Mouse (Mus musculus) gastrocnemius, adult 2 months (tissue): ENCODE results near the gene Ubash3b. TPM values are rescaled to one million over a fixed set of nuclear protein-coding genes. Genes with fewer than 3 reads are reported as not detected.
A peak's percentile ranks its signal among the peaks of the same experiment; 100 is the strongest.

Experiments used
- DNase-seq: peaks from one replicate; pipeline ENCODE4 v3.0.0; 2022
- H3K27ac ChIP-seq: fragments of 200-600 bp; 2 replicates; pipeline ENCODE4 v1.8.1; 2022; ENCODE audit warnings: mild to moderate bottlenecking
- H3K4me3 ChIP-seq: fragments of 200-600 bp; 2 replicates; pipeline ENCODE4 v1.8.1; 2022; ENCODE audit warnings: mild to moderate bottlenecking, moderate library complexity
- CTCF ChIP-seq: fragments of 200-600 bp; IDR thresholded peaks from 2 replicates; pipeline ENCODE4 v1.8.1; 2022; ENCODE audit warnings: antibody characterized with exemption, mild to moderate bottlenecking, moderate library complexity
- intact Hi-C: fragments of 180-260 bp; cut with DNase I; formaldehyde crosslinking; loops from one replicate; pipeline ENCODE4 v1.15.1; 2025
- total RNA-seq, 2 experiments: library from RNA; stranded (reverse); gene quantifications; 2 replicates each; pipeline ENCODE4 v1.2.3; 2021

The Ubash3b gene
- total RNA-seq, 2 experiments from 2014 or later = 0.33 to 0.45 TPM

DNA sequence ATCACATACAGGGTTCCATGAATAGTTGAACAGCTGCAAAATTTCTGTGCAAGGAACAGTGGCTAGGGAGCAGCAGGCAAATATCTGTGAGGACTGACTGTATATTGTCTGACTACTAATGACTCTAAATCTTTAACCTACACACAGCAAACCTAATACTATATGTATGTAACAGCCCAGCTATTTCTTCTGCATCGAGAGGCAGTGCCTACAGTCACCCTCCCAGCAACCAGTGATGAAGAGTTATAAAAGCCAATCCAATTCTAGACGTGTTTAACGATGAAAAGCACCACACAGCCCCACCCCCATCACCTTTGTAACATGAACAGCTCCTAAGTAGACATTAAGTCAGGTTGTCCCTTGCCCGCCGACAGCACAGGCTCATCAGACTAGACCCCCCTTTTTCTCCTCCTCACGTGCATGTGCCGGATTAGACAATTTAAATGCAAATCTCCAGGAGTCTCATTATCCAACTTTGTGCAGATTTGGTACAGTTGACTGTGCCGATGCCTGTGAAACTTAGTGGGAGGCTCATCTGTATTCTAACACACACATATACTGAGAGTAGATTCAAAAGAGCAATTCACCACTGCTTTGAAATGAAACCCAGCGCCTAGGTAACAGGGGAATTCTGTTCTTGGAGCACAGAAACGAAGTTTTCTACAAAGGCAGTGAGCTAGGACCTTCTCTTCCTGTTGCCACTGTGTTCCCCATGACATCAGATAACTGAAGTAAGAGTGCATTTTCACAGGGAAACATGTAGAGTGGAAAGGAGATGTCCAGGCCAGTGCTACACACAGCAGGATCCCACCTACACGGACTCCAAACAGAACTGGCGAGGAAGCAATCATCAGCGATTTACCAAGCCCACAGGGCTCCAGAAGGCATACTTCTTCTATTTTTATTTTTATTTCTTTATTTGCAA, 149.7 kb downstream of the Ubash3b start:
- H3K27ac ChIP-seq = no peak overlapping the region
- no peak overlapping the region for H3K4me3 ChIP-seq
- no peak for TF ChIP-seq CTCF
- intact Hi-C loops = no loop called here
- DNase-seq = no peak

DNA sequence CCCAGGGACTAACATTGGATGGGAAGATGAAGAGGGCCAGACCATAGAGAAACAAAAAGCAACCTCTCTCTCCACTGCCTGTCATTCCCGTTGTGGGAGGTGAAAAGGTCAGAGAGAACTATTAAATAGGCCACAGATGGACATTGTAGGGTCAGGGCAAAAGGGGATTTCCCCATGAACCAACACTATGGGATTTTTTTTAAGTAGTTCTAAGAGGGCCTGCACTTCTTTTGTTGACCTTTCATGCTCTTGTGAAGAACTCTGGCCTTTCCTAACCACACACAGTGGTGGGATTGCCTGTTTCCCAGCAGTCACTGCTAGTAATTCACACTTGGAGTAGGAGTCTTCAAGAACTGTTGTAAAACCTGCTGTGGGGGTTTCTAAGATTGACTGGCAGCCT, 153.7 kb downstream of the Ubash3b start:
- no peak for DNase-seq
- no peak for TF ChIP-seq CTCF
- no peak overlapping the region for H3K4me3 ChIP-seq
- intact Hi-C loops = no loop called here
- no peak overlapping the region for H3K27ac ChIP-seq

DNA sequence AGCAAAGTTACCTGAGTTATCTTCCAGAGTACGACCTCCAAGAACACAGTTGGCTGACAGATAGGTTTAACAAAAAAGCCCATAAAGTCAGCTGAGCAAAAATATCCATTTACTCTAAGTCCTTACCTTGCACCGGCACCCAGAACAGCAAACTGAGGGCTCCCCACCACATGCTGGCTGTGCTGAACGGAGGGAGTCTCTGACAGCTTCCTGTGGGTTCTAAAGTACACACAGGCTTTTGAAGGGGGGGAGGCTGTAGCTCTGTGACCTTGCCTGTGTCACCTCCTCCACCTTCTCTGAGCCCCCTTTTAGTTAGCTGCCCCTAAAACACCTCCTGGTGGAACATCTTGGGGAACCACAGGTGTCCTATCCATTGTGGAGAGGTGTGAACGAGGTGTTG, 157.1 kb downstream of the Ubash3b start, which contains the start of gene Crtam:
Crtam (minus strand) TSS at position 214 of the 400 bp plus-strand sequence.
- no peak within 1 kb of the TSS for H3K27ac ChIP-seq
- no peak within 1 kb of the TSS for H3K4me3 ChIP-seq
- intact Hi-C loops = no loop called here
- TF ChIP-seq CTCF = no peak
- DNase-seq = no peak

DNA sequence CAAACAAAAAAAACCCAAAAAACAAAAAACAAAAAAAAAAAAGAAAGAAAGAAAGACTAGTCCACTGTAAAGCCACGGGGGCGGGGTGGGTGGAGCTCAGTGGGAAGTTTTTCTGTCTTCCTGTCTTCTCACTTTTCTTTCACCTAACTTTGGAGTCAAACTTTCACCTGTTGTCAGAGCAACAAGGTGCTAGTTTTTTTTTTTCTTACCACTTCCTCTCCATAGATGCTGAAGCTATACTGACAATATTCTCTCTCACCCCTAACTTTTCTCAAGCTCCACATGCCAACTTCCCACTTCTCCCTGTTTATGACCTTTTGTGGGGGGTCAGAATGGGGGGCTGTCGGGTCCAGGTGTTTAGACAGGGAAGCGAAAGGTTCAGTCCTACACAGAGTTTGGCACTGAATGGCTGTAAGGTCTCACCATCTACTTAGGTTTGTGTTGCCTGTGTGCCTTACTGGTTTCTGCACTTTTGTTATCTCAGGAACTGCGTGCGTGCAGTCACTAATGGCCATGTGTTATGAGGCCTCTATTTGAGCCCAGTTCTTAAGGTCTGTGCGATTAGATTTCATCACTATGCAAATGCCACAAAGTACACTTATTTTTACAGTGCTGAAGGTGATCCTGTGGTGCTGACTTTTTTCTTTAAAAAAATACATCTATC, 164.2 kb downstream of the Ubash3b start:
- intact Hi-C loops = no loop called here
- no peak for DNase-seq

DNA sequence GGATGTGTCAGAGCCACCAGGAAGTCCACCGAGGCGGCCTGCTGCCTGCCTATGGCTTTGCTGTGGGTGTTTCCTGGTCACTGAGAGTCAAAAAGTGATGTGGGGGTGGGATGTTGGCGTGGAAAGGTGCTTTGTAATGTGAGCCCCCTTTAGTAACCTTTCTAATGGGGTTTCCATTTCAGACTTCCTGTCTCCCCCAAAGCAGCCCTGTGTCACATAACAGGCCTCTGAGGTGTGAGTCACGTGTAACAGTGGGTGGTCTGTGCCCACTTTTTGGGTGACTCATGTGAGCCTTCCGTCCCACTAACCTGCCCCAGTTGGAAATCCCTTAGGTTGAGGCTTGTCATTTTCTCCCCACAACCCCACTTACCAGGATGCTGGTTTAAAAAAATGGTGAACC, 167.4 kb downstream of the Ubash3b start:
- no peak for TF ChIP-seq CTCF
- H3K4me3 ChIP-seq = no peak overlapping the region
- intact Hi-C loops = no loop called here
- DNase-seq = no peak
- no peak overlapping the region for H3K27ac ChIP-seq

More for the DNA sequence above, 164.2 kb downstream of the Ubash3b start:
- H3K27ac ChIP-seq = no peak overlapping the region
- no peak for TF ChIP-seq CTCF
- no peak overlapping the region for H3K4me3 ChIP-seq

DNA sequence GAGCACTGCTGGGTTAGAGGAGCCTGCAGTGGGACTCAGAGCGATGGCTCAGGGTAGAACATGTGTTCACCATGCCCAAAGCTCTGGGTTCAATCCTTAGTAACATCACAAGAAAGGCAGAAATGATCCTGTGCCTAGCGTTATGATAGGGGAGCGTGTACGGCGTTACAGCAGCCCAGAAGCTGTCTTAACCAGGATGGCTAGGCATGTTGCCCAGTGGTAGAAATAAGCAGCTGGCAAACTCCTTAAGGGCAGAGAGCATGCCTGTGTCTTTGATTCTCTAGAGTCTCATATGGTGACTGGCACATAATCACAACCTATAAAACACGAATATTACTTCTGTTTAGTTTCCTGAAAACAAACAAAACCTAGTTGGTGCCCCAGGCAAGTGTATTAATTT, 170.0 kb downstream of the Ubash3b start:
- TF ChIP-seq CTCF = no peak
- no peak overlapping the region for H3K27ac ChIP-seq
- intact Hi-C loops = no loop called here
- no peak overlapping the region for H3K4me3 ChIP-seq
- DNase-seq = no peak

DNA sequence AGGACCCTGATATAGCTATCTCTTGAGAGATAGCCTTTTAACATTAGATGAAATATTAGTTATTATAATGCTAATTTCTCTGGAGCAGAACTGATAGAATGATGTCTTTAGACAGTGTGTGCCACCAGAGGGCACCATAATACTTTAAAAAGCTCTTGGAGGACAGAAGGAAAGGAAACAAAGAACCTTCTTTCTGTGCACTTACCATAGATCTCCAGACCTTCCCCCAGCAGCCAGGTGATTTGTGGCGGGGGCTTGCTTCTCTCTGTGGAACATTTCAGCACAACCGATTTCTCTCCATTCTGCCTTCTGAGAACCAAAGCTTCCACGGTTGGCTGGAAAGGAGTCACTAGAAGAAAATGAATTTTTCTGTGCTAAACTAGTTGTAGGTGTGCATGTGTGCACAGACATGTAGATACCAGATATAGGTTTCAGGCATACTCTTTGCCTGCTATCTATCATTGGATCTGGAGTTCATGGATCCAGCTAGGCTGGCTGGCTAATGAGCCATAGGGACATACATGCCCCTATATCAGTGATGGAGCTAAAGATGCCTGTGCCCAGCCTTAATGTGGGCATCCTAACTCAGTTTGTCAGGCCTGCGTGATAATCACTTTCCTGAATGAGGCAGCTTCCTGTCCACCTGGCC, 171.4 kb downstream of the Ubash3b start:
- no peak overlapping the region for H3K4me3 ChIP-seq
- TF ChIP-seq CTCF = peak; percentile 68
- H3K27ac ChIP-seq = no peak overlapping the region
- peak; percentile 29 for DNase-seq
- intact Hi-C loops = loop anchor here (2.0 to 10.0 kb wide), 2 partner anchors 155 to 201 kb away; no protein-coding TSS in a partner anchor

DNA sequence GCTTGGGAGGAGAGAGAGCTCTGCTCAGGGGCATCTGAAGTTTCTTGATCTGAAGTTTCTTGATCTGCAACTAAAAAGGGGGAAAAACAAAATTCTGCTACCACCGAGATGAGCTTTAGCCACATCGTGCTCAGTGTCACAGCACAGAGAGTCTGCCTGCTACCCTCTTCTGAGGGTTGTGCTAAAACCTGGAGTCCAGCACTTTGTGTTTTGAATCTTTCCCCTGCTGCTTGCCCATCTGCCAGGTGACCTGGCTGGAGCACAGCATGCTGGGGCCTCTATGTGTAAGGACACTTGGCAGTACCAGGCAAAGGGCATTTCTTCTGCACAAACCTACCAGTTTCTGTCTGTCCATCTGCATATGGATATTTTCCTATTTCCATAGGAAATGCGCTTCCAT, 177.2 kb downstream of the Ubash3b start:
- Histone ChIP-seq H3K4me3 (no peak overlapping the region), H3K27ac (no peak overlapping the region)
- no peak for DNase-seq
- intact Hi-C loops = loop anchor here (10.0 kb wide), 1 partner anchor 150 kb away; no protein-coding TSS in a partner anchor
- TF ChIP-seq CTCF = no peak

DNA sequence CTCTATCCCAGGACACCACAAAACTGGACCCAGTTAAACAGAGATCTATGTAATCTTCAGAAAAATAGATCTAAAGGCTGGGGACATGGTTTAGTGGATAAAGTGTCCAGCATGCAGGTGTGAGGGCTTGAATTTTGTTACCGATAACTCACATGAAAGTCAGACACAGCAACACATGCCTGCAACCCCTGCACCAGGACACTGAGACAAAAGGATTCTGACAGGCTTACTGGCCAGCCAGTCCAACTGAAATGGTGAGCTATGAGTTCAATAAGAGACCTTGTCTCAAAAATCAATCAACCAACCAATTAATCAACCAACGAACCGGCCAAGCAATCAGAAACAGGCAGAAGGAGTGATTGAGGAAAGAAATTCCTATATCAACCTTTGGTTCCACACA, 177.7 kb downstream of the Ubash3b start:
- no peak for DNase-seq
- intact Hi-C loops = loop anchor here (10.0 kb wide), 1 partner anchor 149 kb away; no protein-coding TSS in a partner anchor
- H3K27ac ChIP-seq = no peak overlapping the region
- no peak for TF ChIP-seq CTCF
- no peak overlapping the region for H3K4me3 ChIP-seq

DNA sequence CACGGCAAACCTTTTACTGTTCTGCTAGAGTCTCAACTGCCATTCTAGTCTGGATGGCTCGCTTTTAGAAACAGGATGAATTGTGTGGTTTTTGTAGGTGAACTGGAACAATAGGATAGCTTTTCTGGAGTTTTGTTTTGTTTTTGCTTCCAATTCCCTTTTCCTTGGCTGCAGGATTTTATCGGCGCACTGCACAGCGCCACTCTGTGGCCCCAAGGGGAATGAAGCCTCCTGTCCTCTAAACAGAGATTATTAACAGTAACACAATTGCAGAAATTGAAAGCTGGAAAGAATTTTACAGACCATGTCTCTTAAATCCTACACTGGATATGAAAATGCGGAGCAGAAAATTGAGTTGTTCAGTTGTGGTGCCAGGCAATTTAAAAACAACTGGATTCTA, 179.0 kb downstream of the Ubash3b start:
- intact Hi-C loops = loop anchor here (10.0 kb wide), 1 partner anchor 148 kb away; no protein-coding TSS in a partner anchor
- Histone ChIP-seq H3K4me3 (no peak overlapping the region), H3K27ac (no peak overlapping the region)
- TF ChIP-seq CTCF = peak; percentile 71
- no peak for DNase-seq

DNA sequence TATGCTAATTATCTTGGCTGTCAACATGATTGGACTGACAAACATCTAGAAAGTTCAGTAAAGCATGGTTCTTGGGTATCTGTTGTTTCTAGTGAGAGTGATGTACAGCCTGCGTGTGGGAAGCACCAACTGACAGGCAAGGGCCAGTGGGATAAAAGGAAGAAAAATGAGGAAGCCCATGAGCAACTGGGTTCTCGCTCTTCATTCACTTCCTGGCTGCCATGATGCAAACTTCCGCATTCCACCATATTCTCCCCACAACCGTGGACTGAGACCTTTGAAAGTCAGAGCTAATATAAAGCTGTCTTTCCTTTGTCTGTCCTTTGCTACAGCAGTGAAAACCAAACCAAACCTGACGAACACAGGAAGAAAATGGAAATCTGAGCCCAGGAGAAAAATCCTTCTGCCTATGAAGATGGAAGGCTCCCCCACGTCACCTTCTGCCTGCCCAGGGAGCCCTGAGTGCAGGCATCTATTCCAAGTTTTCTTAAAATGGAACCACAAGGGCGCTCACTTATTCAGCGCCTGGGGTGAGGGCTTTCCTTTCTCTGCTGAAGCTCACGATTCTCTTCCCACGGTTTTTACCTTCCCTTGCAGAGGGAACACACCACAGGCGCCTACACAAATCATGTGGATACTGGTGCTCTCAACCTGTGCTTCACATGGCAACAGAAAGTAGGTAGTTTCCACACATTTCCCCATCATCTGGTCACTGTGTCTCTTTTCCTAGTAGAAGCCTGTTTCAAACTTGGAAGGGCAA, 187.3 kb downstream of the Ubash3b start:
- TF ChIP-seq CTCF = no peak
- no peak overlapping the region for H3K27ac ChIP-seq
- H3K4me3 ChIP-seq = no peak overlapping the region
- intact Hi-C loops = no loop called here
- no peak for DNase-seq

DNA sequence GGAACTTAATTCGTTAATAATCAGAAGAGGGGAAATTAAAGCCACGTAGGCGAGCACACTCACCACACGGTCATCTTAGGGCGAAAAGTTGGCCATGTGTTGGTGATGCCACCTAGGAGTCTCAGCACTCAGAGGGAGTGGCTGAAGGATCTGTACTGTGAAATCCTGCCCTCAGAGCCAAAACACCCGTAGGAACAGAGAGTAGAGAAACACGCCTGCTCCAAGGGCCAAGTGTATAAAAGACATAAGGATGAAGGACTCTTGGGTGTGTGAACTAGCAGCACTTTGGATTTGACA, 197.1 kb downstream of the Ubash3b start:
- intact Hi-C loops = no loop called here
- H3K4me3 ChIP-seq = no peak overlapping the region
- no peak overlapping the region for H3K27ac ChIP-seq
- DNase-seq = no peak
- TF ChIP-seq CTCF = no peak
